Mouse (Mus musculus) olfactory bulb, adult 2 months (tissue): Measurements from ENCODE around the gene Siglec1.

Experiments
- CTCF ChIP-seq: fragments of 200-500 bp; IDR thresholded peaks from 2 replicates; pipeline ENCODE4 v1.5.1; 2012; ENCODE audit warnings: low read depth, mild to moderate bottlenecking, low read length, moderate library complexity; ENCODE audit not compliant: insufficient read depth
- POLR2A ChIP-seq: fragments of 200-500 bp; IDR thresholded peaks from 2 replicates; pipeline ENCODE4 v1.6.1; 2012; ENCODE audit warnings: mild to moderate bottlenecking, low read depth, low read length, moderate library complexity; ENCODE audit not compliant: insufficient read depth

GRCm38 (mm10) chr2:131101530-131101929 lies 15.0 kb upstream of the Siglec1 start:
- TF ChIP-seq CTCF = no peak
- no peak for TF ChIP-seq POLR2A
